ENCODE assay signal across 26 mouse cellular contexts in the genomic region with DNA sequence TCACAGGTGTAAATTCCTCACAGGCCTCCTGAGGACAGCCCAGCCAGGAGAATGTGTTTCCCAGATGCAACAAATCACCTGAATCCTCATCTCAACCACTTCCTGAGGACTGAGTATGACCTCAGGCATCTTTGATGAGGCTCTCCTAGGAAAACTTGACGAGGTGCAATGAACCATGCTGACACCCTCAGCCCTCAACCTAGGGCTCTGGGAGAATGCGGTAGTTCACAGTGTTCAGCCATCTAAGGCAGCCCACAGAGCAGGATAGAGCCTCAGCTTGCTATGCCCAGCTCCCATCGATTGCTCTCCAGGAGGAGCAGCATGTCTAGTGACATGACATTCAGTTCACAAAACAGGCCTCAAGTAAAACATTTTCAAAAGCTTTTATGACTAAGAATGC.
DNase-seq lines count a peak whose midpoint lies in the region; ATAC-seq lines count a peak whose summit lies in the region.
"Had no signal": no experiment of that assay in that cellular context is flagged by ENCODE, and none has a peak within 500 bp of the region (broad histone marks: within the 10 kb centered on the region; RNA-seq: fewer than 3 reads in every experiment).

No protein-coding gene starts in this region.

- no peak overlapping the region for H3K4me3 ChIP-seq in kidney, embryonic 16.5 days (ENCODE audit: low read length)
- no peak overlapping the region for H3K4me3 ChIP-seq in limb, embryonic 13.5 days
- no peak overlapping the region for H3K4me3 ChIP-seq in forebrain, embryonic 12.5 days (replicated peaks)
- H3K4me3 ChIP-seq: embryonic facial prominence, embryonic 13.5 days; embryonic facial prominence, embryonic 15.5 days; erythroblast, embryonic 14.5 days; forebrain, embryonic 10.5 days; forebrain, embryonic 13.5 days; forebrain, embryonic 15.5 days had no signal

- H3K9me3 ChIP-seq in kidney, embryonic 16.5 days (ENCODE audit: low read length): peaks cover 3% of the 10 kb centered on the region; the same call in 1 of the 2 replicates
- H3K9me3 ChIP-seq in limb, embryonic 13.5 days: peaks cover 3% of the 10 kb centered on the region; the same call in 1 of the 2 replicates
- no peaks in the 10 kb centered on the region for H3K9me3 ChIP-seq in forebrain, embryonic 12.5 days
- H3K9me3 ChIP-seq: embryonic facial prominence, embryonic 13.5 days; embryonic facial prominence, embryonic 15.5 days; forebrain, embryonic 13.5 days had no signal

- no peaks in the 10 kb centered on the region for H3K36me3 ChIP-seq in kidney, embryonic 16.5 days (ENCODE audit: insufficient read depth, low read length)
- no peaks in the 10 kb centered on the region for H3K36me3 ChIP-seq in limb, embryonic 13.5 days
- no peaks in the 10 kb centered on the region for H3K36me3 ChIP-seq in forebrain, embryonic 12.5 days (replicated peaks)
- H3K36me3 ChIP-seq: embryonic facial prominence, embryonic 13.5 days; embryonic facial prominence, embryonic 15.5 days; forebrain, embryonic 10.5 days; forebrain, embryonic 15.5 days had no signal

- no peak overlapping the region for H3K9ac ChIP-seq in kidney, embryonic 16.5 days (replicated peaks; ENCODE audit: low read length)
- H3K9ac ChIP-seq in limb, embryonic 13.5 days: no peak overlapping the region
- no peak overlapping the region for H3K9ac ChIP-seq in forebrain, embryonic 12.5 days
- H3K9ac ChIP-seq: embryonic facial prominence, embryonic 13.5 days; embryonic facial prominence, embryonic 15.5 days; forebrain, embryonic 13.5 days; forebrain, embryonic 15.5 days; forebrain, postnatal 0 days had no signal

- DNase-seq in kidney, postnatal 10 days: no peak
- DNase-seq in forelimb bud, embryonic 11.5 days (ENCODE audit: low read depth, low spot score): peak; percentile 42
- peak; percentile 24 for DNase-seq in mesoderm, embryonic 11.5 days (ENCODE audit: low read depth, low spot score)
- DNase-seq in right cerebral cortex, postnatal 25 days: no peak
- DNase-seq: adrenal gland, adult 8-10 months; adrenal gland, postnatal 14 days; adrenal gland, postnatal 36 days; cerebellum, adult 11 months; cerebellum, adult 18-20 months; cerebellum, adult 8-10 months; cerebellum, adult 9-11 months; cerebellum, postnatal 14 days; cerebellum, postnatal 36 days; embryo, embryonic 11 days; forebrain, postnatal 0 days had no signal

- peak; percentile 39; the same call in 1 of the 2 replicates for ATAC-seq in kidney, embryonic 16.5 days (ENCODE audit: low FRiP score, low TSS enrichment)
- peak; percentile 59; the same call in 1 of the 2 replicates for ATAC-seq in limb, embryonic 13.5 days (ENCODE audit: low FRiP score, low read depth)
- no peak for ATAC-seq in cerebellum, adult (ENCODE audit: insufficient number of reproducible peaks, low FRiP score, low TSS enrichment)
- no peak for ATAC-seq in forebrain, embryonic 12.5 days (ENCODE audit: low FRiP score)
- ATAC-seq: activated CD4-positive, CD25-positive, alpha-beta regulatory T cell, adult 4 months; forebrain, embryonic 13.5 days; forebrain, embryonic 15.5 days; forebrain, postnatal 0 days had no signal

- WGBS in kidney, embryonic 16.5 days: 35% methylated on average over 3 of the region's 3 CpGs
- WGBS in limb, embryonic 13.5 days: 48% methylated on average over 3 of the region's 3 CpGs
- WGBS in forebrain, embryonic 12.5 days: 93% methylated on average over 3 of the region's 3 CpGs

- no peak overlapping the region for H3K27ac ChIP-seq in kidney, embryonic 16.5 days (ENCODE audit: low read length)
- H3K27ac ChIP-seq in limb, embryonic 13.5 days: no peak overlapping the region
- no peak overlapping the region for H3K27ac ChIP-seq in forebrain, embryonic 12.5 days
- H3K27ac ChIP-seq: embryonic facial prominence, embryonic 13.5 days; embryonic facial prominence, embryonic 15.5 days; forebrain, embryonic 10.5 days; forebrain, embryonic 13.5 days; forebrain, embryonic 15.5 days had no signal

- H3K27me3 ChIP-seq in kidney, embryonic 16.5 days (ENCODE audit: insufficient read depth, low read length): no peaks in the 10 kb centered on the region
- H3K27me3 ChIP-seq in limb, embryonic 13.5 days: no peaks in the 10 kb centered on the region
- H3K27me3 ChIP-seq in forebrain, embryonic 12.5 days: no peaks in the 10 kb centered on the region
- H3K27me3 ChIP-seq: embryonic facial prominence, embryonic 13.5 days; embryonic facial prominence, embryonic 15.5 days; forebrain, embryonic 13.5 days; forebrain, embryonic 15.5 days had no signal

- H3K4me2 ChIP-seq in kidney, embryonic 16.5 days (replicated peaks; ENCODE audit: low read depth, low read length): no peak overlapping the region
- no peak overlapping the region for H3K4me2 ChIP-seq in limb, embryonic 13.5 days (replicated peaks)
- H3K4me2 ChIP-seq in forebrain, embryonic 12.5 days: no peak overlapping the region
- H3K4me2 ChIP-seq: embryonic facial prominence, embryonic 13.5 days; embryonic facial prominence, embryonic 15.5 days; forebrain, embryonic 13.5 days; forebrain, embryonic 15.5 days had no signal

- H3K4me1 ChIP-seq in kidney, embryonic 16.5 days (ENCODE audit: insufficient read depth, low read length): peaks cover 5% of the 10 kb centered on the region
- peaks cover 15% of the 10 kb centered on the region for H3K4me1 ChIP-seq in limb, embryonic 13.5 days
- H3K4me1 ChIP-seq in forebrain, embryonic 12.5 days: no peaks in the 10 kb centered on the region
- H3K4me1 ChIP-seq: forebrain, embryonic 10.5 days; forebrain, embryonic 13.5 days; forebrain, embryonic 15.5 days had no signal

Comparison
In these comparisons a context has a peak if more than half of its experiments do, and no peak if none do; other contexts are left out.
1. ATAC-seq: peak in kidney, embryonic 16.5 days (single experiment) and limb, embryonic 13.5 days (single experiment); none in cerebellum, adult (single experiment) and forebrain, embryonic 12.5 days (single experiment).
2. DNase-seq: peak in forelimb bud, embryonic 11.5 days (single experiment) and mesoderm, embryonic 11.5 days (single experiment); none in kidney, postnatal 10 days (single experiment) and right cerebral cortex, postnatal 25 days (single experiment).